Mouse (Mus musculus): ENCODE measurements around the gene Abtb2. TPM values are rescaled to one million over a fixed set of nuclear protein-coding genes. Genes with fewer than 3 reads are reported as not detected.

The Abtb2 gene
- total RNA-seq, 2 experiments from 2014 or later, result 0.38 to 1.7 TPM

GRCm38 (mm10) chr2:103609499-103609898 is 43.4 kb downstream of the Abtb2 start:
- no peak for ATAC-seq (replicated peaks; ENCODE audit: low FRiP score, poor library complexity, severe bottlenecking)

DNA sequence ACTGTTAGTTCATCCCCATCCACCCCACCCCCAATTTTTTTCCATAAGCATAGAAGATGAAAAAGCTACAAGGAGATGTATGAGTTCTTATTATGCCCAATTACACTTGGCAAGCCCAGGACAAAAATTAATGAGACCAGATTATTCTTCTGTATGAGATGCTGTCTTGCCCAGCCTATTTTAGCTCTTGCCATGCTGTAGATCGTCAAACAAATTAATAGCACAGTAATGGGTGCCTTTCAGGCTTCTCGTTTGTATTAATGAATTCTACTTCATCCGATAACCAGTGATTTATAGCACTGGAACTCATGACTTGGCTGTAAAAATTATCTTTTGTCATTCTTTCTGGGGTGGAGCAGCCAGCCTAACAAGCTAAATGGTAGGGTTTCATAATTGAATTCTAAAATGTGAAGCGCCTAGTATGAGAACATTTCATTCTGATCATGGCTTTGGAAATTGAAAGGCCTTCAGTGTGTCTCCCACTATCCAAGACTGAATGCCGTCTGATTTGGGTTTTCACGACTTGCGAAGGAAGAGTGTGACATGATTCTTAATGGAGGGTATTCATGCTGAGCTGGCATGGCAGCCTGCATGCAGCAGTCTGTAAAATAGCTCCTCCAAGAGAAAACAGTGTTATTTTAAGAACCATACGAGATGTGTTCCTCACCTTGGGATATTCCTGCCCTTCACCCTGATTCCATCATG is 44.9 kb downstream of the Abtb2 start:
- no peak for ATAC-seq (replicated peaks; ENCODE audit: low FRiP score, poor library complexity, severe bottlenecking)

GRCm38 (mm10) chr2:103613865-103614264 is 47.8 kb downstream of the Abtb2 start:
- no peak for ATAC-seq (replicated peaks; ENCODE audit: low FRiP score, poor library complexity, severe bottlenecking)

GRCm38 (mm10) chr2:103615028-103615427 is 48.9 kb downstream of the Abtb2 start:
- no peak for ATAC-seq (replicated peaks; ENCODE audit: low FRiP score, poor library complexity, severe bottlenecking)

- no peak for ATAC-seq (replicated peaks; ENCODE audit: low FRiP score, poor library complexity, severe bottlenecking)
Measured at GRCm38 (mm10) chr2:103618407-103618806, 52.3 kb downstream of the Abtb2 start.

DNA sequence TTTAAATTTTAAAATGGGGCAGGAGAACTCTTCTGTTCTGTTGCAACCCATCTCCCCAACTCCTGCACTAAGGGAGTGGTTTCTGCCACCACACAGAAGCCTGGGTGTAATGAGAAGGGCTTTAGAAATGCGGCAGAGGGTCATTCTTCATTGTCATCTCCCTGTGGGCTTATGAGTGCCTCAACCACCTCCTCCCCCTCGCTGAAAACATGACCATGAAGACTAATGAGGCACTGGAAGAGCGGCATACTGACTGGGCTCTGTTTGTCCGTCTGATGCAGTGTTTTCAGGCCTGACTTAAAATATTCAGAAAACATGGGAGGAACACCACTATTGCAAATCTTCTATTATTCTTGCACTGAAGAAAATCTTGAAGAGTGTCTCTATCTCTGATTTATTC is 56.8 kb downstream of the Abtb2 start:
- ATAC-seq (replicated peaks; ENCODE audit: low FRiP score, poor library complexity, severe bottlenecking), result no peak

GRCm38 (mm10) chr2:103625349-103625932 is 59.3 kb downstream of the Abtb2 start:
- no peak for ATAC-seq (replicated peaks; ENCODE audit: low FRiP score, poor library complexity, severe bottlenecking)

GRCm38 (mm10) chr2:103627101-103627500 is 61.0 kb downstream of the Abtb2 start:
- no peak for ATAC-seq (replicated peaks; ENCODE audit: low FRiP score, poor library complexity, severe bottlenecking)

GRCm38 (mm10) chr2:103629956-103630355 is 63.8 kb downstream of the Abtb2 start:
- ATAC-seq (replicated peaks; ENCODE audit: low FRiP score, poor library complexity, severe bottlenecking), result no peak

DNA sequence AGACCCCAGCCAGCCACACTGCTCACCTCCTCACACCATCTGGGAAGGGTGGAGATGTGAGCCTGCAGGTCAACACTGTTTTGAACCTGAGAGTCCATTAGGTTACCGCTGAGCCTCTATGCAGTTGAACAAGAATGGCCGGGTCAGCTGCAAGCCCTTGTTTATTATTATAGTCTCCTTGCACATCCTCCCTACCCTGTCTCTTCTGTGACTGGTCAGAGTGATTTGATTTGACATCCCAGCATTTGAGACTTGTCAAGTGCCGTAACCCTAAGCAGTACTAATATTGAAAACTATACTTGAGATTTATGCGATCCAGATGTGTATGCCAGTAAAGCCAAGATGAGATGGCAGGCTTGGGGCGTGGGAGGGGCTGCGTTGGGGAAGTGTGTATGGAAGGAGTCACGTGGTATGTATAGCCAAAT is 65.2 kb downstream of the Abtb2 start:
- no peak for ATAC-seq (replicated peaks; ENCODE audit: low FRiP score, poor library complexity, severe bottlenecking)

- no peak for ATAC-seq (replicated peaks; ENCODE audit: low FRiP score, poor library complexity, severe bottlenecking)
Measured at GRCm38 (mm10) chr2:103632136-103632925, 66.2 kb downstream of the Abtb2 start.

DNA sequence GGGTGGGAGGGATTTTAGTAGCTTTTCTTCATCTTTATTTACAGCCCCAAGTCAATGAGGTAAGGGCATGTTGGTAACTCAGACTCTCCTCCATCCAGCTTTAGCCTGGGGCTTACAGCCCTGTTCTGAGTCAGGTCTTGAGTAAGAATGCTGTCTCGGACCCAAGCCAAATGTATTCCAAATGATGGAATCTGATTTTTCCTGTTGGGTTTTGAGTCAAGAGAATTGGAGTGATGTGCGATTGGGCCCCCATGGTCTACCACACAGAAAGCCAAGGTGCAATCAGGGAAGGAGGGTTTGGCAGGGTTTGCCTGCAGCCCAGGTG is 66.8 kb downstream of the Abtb2 start:
- ATAC-seq (replicated peaks; ENCODE audit: low FRiP score, poor library complexity, severe bottlenecking), result no peak

- no peak for ATAC-seq (replicated peaks; ENCODE audit: low FRiP score, poor library complexity, severe bottlenecking)
Measured at GRCm38 (mm10) chr2:103635731-103636487, 69.8 kb downstream of the Abtb2 start.

GRCm38 (mm10) chr2:103637385-103637784 is 71.3 kb downstream of the Abtb2 start:
- no peak for ATAC-seq (replicated peaks; ENCODE audit: low FRiP score, poor library complexity, severe bottlenecking)

GRCm38 (mm10) chr2:103637943-103638342 is 71.8 kb downstream of the Abtb2 start:
- ATAC-seq (replicated peaks; ENCODE audit: low FRiP score, poor library complexity, severe bottlenecking), result no peak

DNA sequence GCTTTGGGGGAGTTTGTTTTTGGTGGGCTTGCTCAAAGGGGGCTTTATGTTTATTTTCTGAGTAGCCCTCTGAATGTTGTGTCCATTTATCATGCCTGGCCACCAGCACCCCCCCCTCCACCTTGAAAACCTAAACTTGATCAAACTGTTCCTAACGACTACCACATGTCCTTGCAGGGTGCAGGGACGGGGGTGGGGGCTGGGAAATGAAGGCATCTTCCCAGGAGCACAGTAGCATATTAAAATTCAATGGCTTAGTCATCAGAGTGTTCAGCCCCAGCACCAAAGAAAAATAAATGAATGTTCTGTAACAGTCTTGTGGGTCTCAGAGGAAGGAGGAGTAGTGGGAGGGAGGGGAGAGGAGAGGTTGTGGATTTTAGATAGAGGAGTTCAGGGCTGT is 73.6 kb downstream of the Abtb2 start:
- ATAC-seq (replicated peaks; ENCODE audit: low FRiP score, poor library complexity, severe bottlenecking), result no peak

GRCm38 (mm10) chr2:103640861-103641260 is 74.8 kb downstream of the Abtb2 start:
- ATAC-seq (replicated peaks; ENCODE audit: low FRiP score, poor library complexity, severe bottlenecking), result no peak

DNA sequence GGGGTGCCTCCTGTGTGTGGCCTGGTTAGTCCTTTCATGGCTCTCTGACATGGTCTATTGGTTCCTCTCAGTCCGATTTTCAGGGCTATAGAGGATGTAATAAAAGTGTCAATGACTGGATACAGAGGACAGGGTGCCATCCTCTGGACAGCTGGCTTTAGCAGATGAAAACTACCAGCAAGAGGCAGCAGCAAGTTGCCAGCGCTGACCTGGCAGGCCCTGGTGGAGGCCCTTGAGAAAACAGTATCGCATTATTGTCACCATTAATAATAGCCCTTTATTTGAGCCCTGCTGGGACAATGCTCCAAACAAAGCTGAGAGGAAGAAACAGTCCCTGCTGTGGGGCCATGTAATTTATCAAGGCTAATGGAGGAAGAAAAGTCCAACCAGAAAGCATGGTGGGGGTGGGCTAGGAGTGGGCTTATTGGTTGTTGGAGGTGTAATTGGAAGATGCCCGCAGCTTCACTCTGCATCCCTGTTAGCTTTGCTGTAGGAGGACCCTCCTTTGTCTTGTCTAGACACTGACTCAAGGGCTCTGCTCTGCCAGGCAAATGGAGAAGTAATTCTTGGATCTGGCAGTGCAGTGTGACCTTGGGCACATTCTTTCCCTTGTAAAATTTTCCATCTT is 77.6 kb downstream of the Abtb2 start:
- no peak for ATAC-seq (replicated peaks; ENCODE audit: low FRiP score, poor library complexity, severe bottlenecking)

DNA sequence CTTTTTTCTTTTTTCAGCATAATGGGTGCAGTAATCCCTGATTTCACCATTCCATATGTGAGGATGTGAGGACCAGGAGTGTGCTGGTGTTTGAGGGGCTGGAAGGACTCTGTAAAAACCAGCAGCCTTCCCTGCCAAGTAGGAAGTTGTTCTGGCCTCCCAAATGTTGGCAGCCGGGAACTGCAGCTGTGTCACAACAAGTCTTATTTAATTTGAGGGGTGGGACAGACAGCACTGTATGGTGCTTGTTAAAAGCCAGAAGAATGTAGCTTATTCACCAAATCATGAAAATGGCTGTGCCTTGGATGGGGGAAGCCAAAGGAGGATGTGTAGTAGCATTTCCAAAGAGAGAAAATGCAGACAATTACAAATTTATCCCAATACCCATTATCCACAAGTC is 78.3 kb downstream of the Abtb2 start:
- ATAC-seq (replicated peaks; ENCODE audit: low FRiP score, poor library complexity, severe bottlenecking), result no peak

GRCm38 (mm10) chr2:103650314-103650879 is 84.3 kb downstream of the Abtb2 start:
- no peak for ATAC-seq (replicated peaks; ENCODE audit: low FRiP score, poor library complexity, severe bottlenecking)

Measured in erythroblast, adult 5-6 weeks (primary cell).